Mouse (Mus musculus) heart, postnatal 0 days (tissue): ENCODE results near the gene Sema3b. TPM values are rescaled to one million over a fixed set of nuclear protein-coding genes. Genes with fewer than 3 reads are reported as not detected.
A peak's percentile ranks its signal among the peaks of the same experiment; 100 is the strongest.

Source experiments
- ATAC-seq: fragments of 200-750 bp; cut with Nextera tagmentation; 2 replicates; pipeline ENCODE4 v1.8.0; 2017; ENCODE audit warnings: low read depth, moderate number of reproducible peaks, moderate library complexity; ENCODE audit not compliant: insufficient read depth
- DNase-seq: peaks from one replicate; pipeline ENCODE4 v3.0.0-alpha.2; 2016; ENCODE audit warnings: low spot score
- H3K27ac ChIP-seq: fragments of 300-500 bp; sonication (generic); 2 replicates; pipeline ENCODE4 v1.5.1; 2014; ENCODE audit warnings: low read depth, mild to moderate bottlenecking
- H3K27me3 ChIP-seq: fragments of 300-500 bp; sonication (generic); 2 replicates; pipeline ENCODE4 v1.6.1; 2014; ENCODE audit warnings: low read length, mixed read lengths; ENCODE audit not compliant: control insufficient read depth, insufficient read depth
- H3K36me3 ChIP-seq: fragments of 300-500 bp; sonication (generic); replicated peaks from 2 replicates; pipeline ENCODE4 v1.6.1; 2014; ENCODE audit warnings: low read length, mixed read lengths; ENCODE audit not compliant: control insufficient read depth, insufficient read depth
- H3K4me1 ChIP-seq: fragments of 300-500 bp; sonication (generic); 2 replicates; pipeline ENCODE4 v1.6.1; 2014; ENCODE audit warnings: antibody characterized with exemption; ENCODE audit not compliant: control insufficient read depth, insufficient read depth
- H3K4me2 ChIP-seq: fragments of 300-500 bp; sonication (generic); 2 replicates; pipeline ENCODE4 v1.6.1; 2014; ENCODE audit warnings: low read depth, mild to moderate bottlenecking, low read length, moderate library complexity
- H3K4me3 ChIP-seq: fragments of 300-500 bp; sonication (generic); 2 replicates; pipeline ENCODE4 v1.5.1; 2014; ENCODE audit warnings: low read depth, low read length
- H3K9ac ChIP-seq: fragments of 300-500 bp; sonication (generic); replicated peaks from 2 replicates; pipeline ENCODE4 v1.6.1; 2014; ENCODE audit warnings: low read depth, low read length, mixed read lengths
- H3K9me3 ChIP-seq: fragments of 300-500 bp; sonication (generic); replicated peaks from 2 replicates; pipeline ENCODE4 v1.6.1; 2016; ENCODE audit warnings: low read length; ENCODE audit not compliant: control insufficient read depth
- CTCF ChIP-seq: IDR thresholded peaks from 2 replicates; pipeline ENCODE4 v1.5.1; 2016; ENCODE audit warnings: antibody characterized with exemption, control low read depth, low read depth
- EP300 ChIP-seq: IDR thresholded peaks from 2 replicates; pipeline ENCODE4 v1.6.1; 2016; ENCODE audit warnings: antibody characterized with exemption, low read depth
- WGBS: fragments of 180-500 bp; shearing (Covaris S2); extraction: QIAGEN DNeasy Blood & Tissue Kit; methylation state at CpG from one replicate; pipeline ENCODE4 v1.1.7; 2014; 5-methylcytosine and 5-hydroxymethylcytosine counted together
- polyA plus RNA-seq: library from polyadenylated mRNA; unstranded; fragments of >200 nt; fragmentation: Nextera tagmentation; extraction: Ambion mirVana; gene quantifications from 2 replicates; pipeline ENCODE4 v1.2.1, GENCODE M21; 2015
- total RNA-seq: library from RNA; depleted of rRNA; stranded (reverse); fragments of >200 nt; gene quantifications from 2 replicates; pipeline ENCODE4 v1.2.3, GENCODE M21; 2014; ENCODE audit warnings: low replicate concordance

Sema3b gene
- total and polyA plus RNA-seq, 2 experiments from 2014 or later = 8.9 to 34.9 TPM

DNA sequence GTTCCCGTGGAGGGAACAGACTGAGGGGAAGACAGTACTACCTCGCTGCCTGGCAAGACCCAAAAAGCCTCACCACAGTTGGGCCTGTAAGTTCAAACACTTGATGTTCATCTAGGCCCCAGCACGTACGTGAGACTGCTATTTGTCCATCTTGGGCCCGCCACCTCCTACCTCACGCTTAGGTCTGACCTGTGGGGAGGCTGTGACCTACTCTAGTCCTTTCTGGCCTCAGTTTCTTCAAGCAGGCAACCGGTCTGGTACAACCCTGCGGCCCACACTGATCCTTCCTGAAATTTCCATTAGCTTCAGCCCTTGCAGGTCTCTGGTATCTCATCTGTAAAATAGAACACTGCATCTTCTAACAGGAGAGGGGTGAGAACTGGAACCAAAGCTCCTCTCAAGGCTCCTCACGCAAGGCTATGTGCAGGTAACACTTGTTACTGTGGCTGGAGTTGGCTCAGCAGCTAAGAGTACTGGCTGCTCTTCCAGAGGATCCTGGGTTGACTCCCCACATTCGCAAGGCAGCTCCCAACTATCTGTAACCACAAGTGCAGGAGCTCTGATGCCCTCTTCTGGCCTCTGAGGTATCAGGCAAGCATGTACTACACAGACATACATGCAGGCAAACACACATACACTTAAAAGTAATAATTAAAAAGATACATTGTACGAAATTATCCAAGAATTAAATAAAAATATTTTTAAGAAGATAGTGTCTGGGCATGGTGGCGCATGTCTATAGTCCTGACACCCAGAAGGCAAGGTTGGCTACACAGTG is 16.5 kb upstream of the Sema3b start:
- ATAC-seq (no peak), DNase-seq (no peak)
- H3K4me3 ChIP-seq = no peak overlapping the region
- H3K4me2 ChIP-seq = 0 out of 2 replicates have a peak overlapping the region, but pooled peaks have one; percentile 51
- H3K9ac ChIP-seq = 0 out of 2 replicates have a peak overlapping the region, but pooled peaks have one; percentile 32
- WGBS = 84% methylated on average over 12 of the region's 12 CpGs
- peaks cover 71% of the 10 kb centered on the region for H3K4me1 ChIP-seq
- no peaks in the 10 kb centered on the region for H3K27me3 ChIP-seq
- TF ChIP-seq EP300 (no peak), CTCF (peak; percentile 38)
- no peaks in the 10 kb centered on the region for H3K9me3 ChIP-seq
- peaks cover 19% of the 10 kb centered on the region for H3K36me3 ChIP-seq
- peak overlapping the region; percentile 94 for H3K27ac ChIP-seq

GRCm38 (mm10) chr9:107624951-107625350 is 15.9 kb upstream of the Sema3b start:
- peaks cover 25% of the 10 kb centered on the region for H3K36me3 ChIP-seq
- no peak overlapping the region for H3K4me3 ChIP-seq

GRCm38 (mm10) chr9:107624539-107624938 is 15.5 kb upstream of the Sema3b start:
- WGBS = 57% methylated on average over 5 of the region's 5 CpGs
- TF ChIP-seq CTCF (no peak), EP300 (0 out of 2 replicates have a peak, but pooled peaks have one; percentile 23)
- Histone ChIP-seq H3K4me2 (peak overlapping the region; percentile 14; the same call in 1 of the 2 replicates), H3K27me3 (no peaks in the 10 kb centered on the region), H3K4me3 (no peak overlapping the region), H3K36me3 (peaks cover 29% of the 10 kb centered on the region), H3K9me3 (no peaks in the 10 kb centered on the region), H3K9ac (peak overlapping the region; percentile 32), H3K4me1 (peaks cover 71% of the 10 kb centered on the region), H3K27ac (peak overlapping the region; percentile 94)
- peak; percentile 72 for DNase-seq
- ATAC-seq = 0 out of 2 replicates have a peak, but pooled peaks have one; percentile 14

More at GRCm38 (mm10) chr9:107624951-107625350, 15.9 kb upstream of the Sema3b start:
- WGBS = 79% methylated on average over 3 of the region's 3 CpGs
- peak overlapping the region; percentile 94 for H3K27ac ChIP-seq
- no peaks in the 10 kb centered on the region for H3K9me3 ChIP-seq
- peaks cover 71% of the 10 kb centered on the region for H3K4me1 ChIP-seq
- DNase-seq = no peak
- TF ChIP-seq EP300 = no peak
- no peak for TF ChIP-seq CTCF
- H3K9ac ChIP-seq = peak overlapping the region; percentile 32; the same call in 1 of the 2 replicates
- H3K4me2 ChIP-seq = peak overlapping the region; percentile 14; the same call in 1 of the 2 replicates
- ATAC-seq = no peak
- H3K27me3 ChIP-seq = no peaks in the 10 kb centered on the region

GRCm38 (mm10) chr9:107620954-107621353 is 11.9 kb upstream of the Sema3b start:
- H3K9ac ChIP-seq = no peak overlapping the region
- no peaks in the 10 kb centered on the region for H3K9me3 ChIP-seq
- peaks cover 49% of the 10 kb centered on the region for H3K36me3 ChIP-seq
- DNase-seq = no peak
- TF ChIP-seq EP300 = no peak
- TF ChIP-seq CTCF = no peak
- peaks cover 56% of the 10 kb centered on the region for H3K4me1 ChIP-seq
- H3K27ac ChIP-seq = peak overlapping the region; percentile 93
- no peak for ATAC-seq
- H3K4me3 ChIP-seq = no peak overlapping the region
- H3K27me3 ChIP-seq = no peaks in the 10 kb centered on the region
- no peak overlapping the region for H3K4me2 ChIP-seq

- Histone ChIP-seq H3K9me3 (no peaks in the 10 kb centered on the region), H3K27me3 (no peaks in the 10 kb centered on the region), H3K36me3 (peaks cover 56% of the 10 kb centered on the region), H3K4me1 (peaks cover 48% of the 10 kb centered on the region), H3K4me3 (no peak overlapping the region), H3K27ac (peak overlapping the region; percentile 93), H3K9ac (no peak overlapping the region), H3K4me2 (peak overlapping the region; percentile 2; the same call in 1 of the 2 replicates)
- whole genome bisulfite sequencing = 10% methylated on average over 13 of the region's 13 CpGs
- ATAC-seq (no peak), DNase-seq (no peak)
- TF ChIP-seq CTCF (no peak), EP300 (no peak)
Measured at GRCm38 (mm10) chr9:107619546-107619879, 10.5 kb upstream of the Sema3b start.
